Mouse (Mus musculus) embryonic fibroblast, embryonic 13.5 days (primary cell): Measurements from ENCODE around the gene Hoxb2. TPM values are rescaled to one million over a fixed set of nuclear protein-coding genes. Genes with fewer than 3 reads are reported as not detected.

Source experiments
- H3K27ac ChIP-seq: 2 replicates; pipeline ENCODE4 v1.5.1; 2012; ENCODE audit warnings: low read length, control low read depth, inconsistent platforms; ENCODE audit not compliant: insufficient read depth
- H3K4me1 ChIP-seq: 2 replicates; pipeline ENCODE4 v1.6.1; 2011; ENCODE audit warnings: low read length; ENCODE audit not compliant: control insufficient read depth, insufficient read depth
- H3K4me3 ChIP-seq: 2 replicates; pipeline ENCODE4 v1.5.1; 2011; ENCODE audit warnings: mild to moderate bottlenecking, control low read depth, low read length; ENCODE audit not compliant: insufficient read depth
- CTCF ChIP-seq: IDR thresholded peaks from 2 replicates; pipeline ENCODE4 v1.5.1; 2011; ENCODE audit warnings: mild to moderate bottlenecking, control low read depth, low read length, moderate library complexity, borderline replicate concordance; ENCODE audit not compliant: insufficient read depth
- POLR2A ChIP-seq: IDR thresholded peaks from 2 replicates; pipeline ENCODE4 v1.6.1; 2011; ENCODE audit warnings: low read depth, mild to moderate bottlenecking, control low read depth, low read length, moderate library complexity
- polyA plus RNA-seq: library from polyadenylated mRNA; stranded (reverse); fragments of >200 nt; gene quantifications from 2 replicates; pipeline ENCODE4 v1.2.4, GENCODE M21; 2011; ENCODE audit warnings: low read depth; ENCODE audit not compliant: missing spikeins, insufficient read length

Gene Hoxb2
- polyA plus RNA-seq, 1 experiment: 6.6 TPM

DNA sequence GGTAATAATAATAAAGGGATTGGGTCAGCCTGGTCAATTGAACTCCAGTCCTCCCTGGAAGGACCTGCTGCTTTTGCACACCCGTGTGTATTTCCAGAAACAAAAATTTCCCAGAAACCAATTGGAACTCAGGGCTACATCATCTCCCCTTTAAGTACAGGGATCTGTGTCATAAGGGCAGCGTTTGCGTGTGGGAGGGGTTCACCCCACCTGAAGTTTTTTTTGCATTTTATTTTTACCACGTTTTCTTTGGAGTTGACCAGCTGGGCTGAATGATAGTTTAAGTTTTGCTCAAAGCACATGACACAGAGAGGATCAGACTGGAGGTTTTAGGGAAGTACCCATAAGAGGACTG, 7.8 kb upstream of the Hoxb2 start:
- TF ChIP-seq CTCF (no peak), POLR2A (no peak)
- peak overlapping the region; percentile 77 for H3K27ac ChIP-seq
- peaks cover 3% of the 10 kb centered on the region; the same call in 1 of the 2 replicates for H3K4me1 ChIP-seq

DNA sequence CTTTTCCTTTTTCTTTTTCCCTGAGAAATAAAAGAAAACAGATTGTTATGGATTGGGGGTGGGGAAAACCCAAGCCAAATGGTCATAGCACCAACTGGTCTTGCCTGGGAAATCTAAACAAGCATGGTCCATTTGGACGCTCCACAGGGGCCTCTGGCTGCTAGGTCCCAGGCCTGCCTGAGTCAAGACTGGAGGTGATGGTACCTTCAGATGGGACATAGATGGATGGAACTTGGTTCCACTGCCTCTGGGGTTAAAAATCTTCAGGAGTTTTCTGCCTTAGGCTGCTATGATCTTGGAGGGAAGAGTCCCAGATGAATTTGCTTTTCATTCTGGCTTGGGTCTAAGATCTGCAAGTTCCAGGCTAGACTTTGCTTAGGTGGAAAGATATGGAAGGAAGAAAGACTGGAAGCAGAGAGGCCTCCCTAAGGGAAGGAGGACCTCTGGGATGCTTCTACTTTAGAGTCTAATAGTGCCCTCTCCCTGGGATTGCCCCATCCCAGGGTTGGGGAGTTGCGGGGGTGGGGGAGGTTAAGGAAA, 7.0 kb upstream of the Hoxb2 start:
- TF ChIP-seq POLR2A: no peak
- TF ChIP-seq CTCF: no peak
- Histone ChIP-seq H3K4me1 (peaks cover 3% of the 10 kb centered on the region; the same call in 1 of the 2 replicates), H3K4me3 (no peak overlapping the region), H3K27ac (peak overlapping the region; percentile 77)

More for the DNA sequence above, 7.8 kb upstream of the Hoxb2 start:
- peak overlapping the region; percentile 8; the same call in 1 of the 2 replicates for H3K4me3 ChIP-seq

DNA sequence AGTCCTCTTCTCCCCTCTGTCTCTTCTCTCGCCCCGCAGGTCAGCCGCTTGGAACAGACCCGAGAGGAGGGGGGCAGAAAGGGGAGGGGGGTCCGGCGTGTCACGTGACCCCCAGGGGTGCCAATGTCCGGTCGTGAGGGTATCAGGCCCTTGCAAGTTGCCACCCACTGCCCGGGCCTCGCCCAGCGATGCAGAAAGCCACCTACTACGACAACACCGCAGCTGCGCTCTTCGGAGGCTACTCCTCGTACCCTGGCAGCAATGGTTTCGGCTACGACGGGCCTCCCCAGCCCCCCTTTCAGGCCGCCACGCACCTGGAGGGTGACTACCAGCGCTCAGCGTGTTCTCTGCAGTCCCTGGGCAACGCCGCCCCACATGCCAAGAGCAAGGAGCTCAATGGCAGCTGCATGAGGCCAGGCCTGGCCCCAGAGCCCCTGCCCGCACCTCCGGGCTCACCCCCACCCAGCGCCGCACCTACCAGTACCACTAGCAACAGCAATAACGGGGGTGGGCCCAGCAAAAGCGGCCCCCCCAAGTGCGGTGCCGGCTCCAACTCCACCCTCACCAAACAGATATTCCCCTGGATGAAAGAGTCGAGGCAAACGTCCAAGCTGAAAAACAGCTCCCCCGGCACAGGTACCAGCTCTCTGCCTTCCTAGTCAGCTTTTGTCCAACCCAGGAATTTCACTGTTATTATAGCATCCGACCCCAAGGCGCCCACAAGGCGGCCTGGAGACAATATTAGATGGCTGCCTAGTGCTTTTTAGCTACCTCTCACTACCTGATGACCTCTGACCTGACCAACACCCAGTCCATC, 6.1 kb upstream of the Hoxb2 start:
- H3K27ac ChIP-seq: peak overlapping the region; percentile 63
- no peak for TF ChIP-seq CTCF
- H3K4me1 ChIP-seq: no peaks in the 10 kb centered on the region; the same call in 1 of the 2 replicates
- no peak overlapping the region for H3K4me3 ChIP-seq

GRCm38 (mm10) chr11:96344878-96345159, 5.5 kb upstream of the Hoxb2 start:
- Histone ChIP-seq H3K4me3 (no peak overlapping the region), H3K27ac (0 out of 2 replicates have a peak overlapping the region, but pooled peaks have one; percentile 63), H3K4me1 (no peaks in the 10 kb centered on the region; the same call in 1 of the 2 replicates)
- TF ChIP-seq POLR2A: no peak
- no peak for TF ChIP-seq CTCF

GRCm38 (mm10) chr11:96345220-96345892, 5.0 kb upstream of the Hoxb2 start:
- H3K4me3 ChIP-seq: no peak overlapping the region
- H3K27ac ChIP-seq: peak overlapping the region; percentile 37; the same call in 1 of the 2 replicates
- no peaks in the 10 kb centered on the region; the same call in 1 of the 2 replicates for H3K4me1 ChIP-seq
- no peak for TF ChIP-seq POLR2A
- no peak for TF ChIP-seq CTCF

DNA sequence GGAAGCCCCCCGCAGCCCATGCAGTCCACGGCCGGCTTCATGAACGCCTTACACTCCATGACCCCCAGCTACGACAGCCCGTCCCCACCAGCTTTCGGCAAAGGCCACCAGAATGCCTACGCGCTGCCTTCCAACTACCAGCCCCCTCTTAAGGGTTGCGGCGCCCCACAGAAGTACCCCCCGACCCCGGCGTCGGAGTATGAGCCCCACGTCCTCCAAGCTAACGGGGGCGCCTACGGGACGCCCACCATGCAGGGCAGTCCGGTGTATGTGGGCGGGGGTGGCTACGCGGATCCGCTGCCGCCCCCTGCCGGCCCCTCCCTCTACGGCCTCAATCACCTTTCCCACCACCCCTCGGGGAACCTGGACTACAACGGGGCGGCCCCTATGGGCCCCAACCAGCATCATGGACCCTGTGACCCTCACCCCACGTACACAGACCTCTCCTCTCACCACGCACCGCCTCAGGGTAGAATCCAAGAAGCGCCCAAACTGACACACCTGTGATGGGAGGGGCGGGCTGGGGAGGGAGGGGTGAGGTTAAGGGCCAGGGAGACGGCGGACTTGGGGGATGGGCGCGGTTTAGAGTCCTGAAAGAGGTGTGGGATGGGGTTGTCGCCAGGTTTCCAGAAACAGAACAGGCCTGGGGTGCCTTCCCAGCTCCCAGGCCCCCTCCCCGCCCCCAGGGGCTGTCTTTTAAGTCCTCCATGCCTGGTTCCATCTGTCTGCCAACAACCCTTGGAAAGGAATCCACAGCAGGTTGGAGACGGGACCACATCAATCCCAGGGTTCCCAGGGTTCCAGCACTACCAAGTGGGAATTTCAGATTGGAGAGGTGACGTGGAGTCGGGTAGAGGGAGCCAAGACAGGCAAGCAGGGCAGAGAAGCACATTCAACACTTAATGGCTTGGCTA, 4.2 kb upstream of the Hoxb2 start:
- peak overlapping the region; percentile 37 for H3K27ac ChIP-seq
- H3K4me3 ChIP-seq: no peak overlapping the region
- TF ChIP-seq CTCF (no peak), POLR2A (no peak)
- peaks cover 4% of the 10 kb centered on the region; the same call in 1 of the 2 replicates for H3K4me1 ChIP-seq

GRCm38 (mm10) chr11:96346916-96347520, 3.3 kb upstream of the Hoxb2 start:
- no peak for TF ChIP-seq POLR2A
- peak overlapping the region; percentile 30; the same call in 1 of the 2 replicates for H3K27ac ChIP-seq
- peaks cover 4% of the 10 kb centered on the region; the same call in 1 of the 2 replicates for H3K4me1 ChIP-seq
- H3K4me3 ChIP-seq: no peak overlapping the region

- Histone ChIP-seq H3K4me1 (peaks cover 4% of the 10 kb centered on the region; the same call in 1 of the 2 replicates), H3K27ac (peak overlapping the region; percentile 43; the same call in 1 of the 2 replicates), H3K4me3 (no peak overlapping the region)
- TF ChIP-seq POLR2A (no peak), CTCF (no peak)
Measured at GRCm38 (mm10) chr11:96347717-96348116, 2.6 kb upstream of the Hoxb2 start.

DNA sequence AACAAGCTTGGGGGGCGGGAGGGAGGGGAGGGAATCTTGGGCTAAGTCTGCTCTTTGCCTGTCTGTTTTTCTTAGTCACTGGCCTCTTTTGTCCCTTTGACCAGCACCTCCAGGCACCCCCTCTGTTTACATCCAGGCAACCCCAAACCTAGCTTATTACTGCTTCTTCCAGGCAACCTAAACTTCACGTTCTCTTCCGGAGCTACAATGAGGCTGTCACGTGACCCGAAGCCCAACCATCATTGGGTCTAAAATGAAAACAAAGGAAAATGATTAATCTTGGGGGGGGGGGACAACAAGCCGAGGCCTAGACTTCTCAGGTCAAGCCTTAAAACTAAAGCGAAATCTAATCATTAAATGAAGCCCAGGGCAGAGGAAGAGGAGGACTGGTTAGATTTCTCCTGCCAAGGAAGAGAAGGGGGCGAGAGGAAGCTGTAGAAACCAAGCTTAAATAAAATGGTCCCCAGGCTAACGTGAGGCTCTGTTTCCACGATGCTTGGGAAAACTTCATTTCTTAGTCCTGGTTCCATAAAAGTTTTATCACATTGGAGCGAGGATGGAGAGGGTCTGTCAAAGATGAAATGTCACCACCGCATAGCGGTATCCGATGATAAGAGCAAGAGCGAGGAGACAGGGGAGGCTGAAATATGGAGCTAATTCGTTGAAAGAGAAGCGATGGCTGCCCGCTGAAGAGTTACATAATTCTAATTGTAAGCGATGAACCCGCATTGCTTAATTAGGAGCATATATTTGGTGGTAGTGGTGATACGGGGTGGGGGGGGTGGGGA, 2.0 kb upstream of the Hoxb2 start:
- Histone ChIP-seq H3K27ac (peak overlapping the region; percentile 75), H3K4me3 (no peak overlapping the region), H3K4me1 (peaks cover 4% of the 10 kb centered on the region; the same call in 1 of the 2 replicates)
- no peak for TF ChIP-seq CTCF
- no peak for TF ChIP-seq POLR2A
